Mouse (Mus musculus): ENCODE data around the gene Fth1.

GRCm38 (mm10) chr19:9985190-9985899 is 4.9 kb downstream of the Fth1 start:
- TF ChIP-seq EP300 (IDR thresholded peaks at IDR 0.05; ENCODE audit: low read depth) (no peak), CTCF (IDR thresholded peaks at IDR 0.05; ENCODE audit: low read depth) (no peak)

Data from heart, postnatal 0 days (tissue).